Mouse (Mus musculus) heart, postnatal 10 days (tissue): Measurements from ENCODE around the gene Zfp385a. TPM values are rescaled to one million over a fixed set of nuclear protein-coding genes. Genes with fewer than 3 reads are reported as not detected.

Experiments
- DNase-seq, 2 experiments: peaks; one replicate each; pipeline ENCODE4 v3.0.0; 2021
- intact Hi-C: fragments of 180-260 bp; cut with DNase I; formaldehyde crosslinking; loops from one replicate; pipeline ENCODE4 v1.15.1; 2025
- microRNA-seq, 2 experiments: library from miRNA; unstranded; fragments of <30 nt; microRNA quantifications; one replicate each; pipeline ENCODE4 v1.2.0; 2022
- total RNA-seq, 2 experiments: library from RNA; stranded (reverse); gene quantifications; 2 replicates each; pipeline ENCODE4 v1.2.3; 2021

Zfp385a gene
- total RNA-seq, 2 experiments from 2014 or later = 24.3 to 26.2 TPM

DNA sequence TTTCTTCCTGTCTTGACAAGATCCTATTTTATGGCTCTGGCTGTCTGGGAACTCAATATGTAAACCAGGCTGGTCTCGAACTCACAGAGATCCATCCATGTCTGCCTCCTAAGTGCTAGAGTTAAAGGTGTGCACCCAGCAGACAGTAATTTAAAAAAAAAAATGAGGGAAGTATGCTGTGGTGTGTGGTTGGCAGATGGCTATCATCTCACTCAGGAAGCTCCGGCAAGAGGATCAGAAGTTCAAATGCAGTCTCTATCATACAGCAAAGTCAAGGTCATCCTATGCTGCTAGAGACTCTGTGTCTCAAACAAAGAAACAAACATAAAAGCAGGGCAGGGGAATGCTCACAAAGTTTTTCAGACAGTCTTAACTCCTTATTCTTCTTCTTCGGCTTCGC is 71.0 kb downstream of the Zfp385a start:
- no peak for DNase-seq
- intact Hi-C loops = no loop called here

DNA sequence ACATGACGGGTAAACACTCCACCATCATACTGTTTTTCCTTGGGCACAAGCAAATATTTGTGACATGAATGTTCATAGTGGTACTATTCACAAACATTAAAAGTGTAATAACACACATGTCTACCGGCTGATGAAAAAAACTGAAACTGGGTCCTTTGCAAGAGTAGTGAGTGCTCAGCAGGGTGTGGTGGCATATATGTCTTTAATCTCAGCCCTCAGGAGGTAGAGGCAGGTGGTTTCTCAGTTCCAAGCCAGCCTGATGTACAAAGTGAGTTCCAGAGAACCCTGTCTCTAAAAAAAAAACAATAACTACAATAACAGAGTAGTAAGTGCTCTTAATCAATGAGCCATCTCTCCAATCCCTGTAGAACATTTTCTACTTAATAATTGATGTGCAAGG is 75.1 kb downstream of the Zfp385a start:
- no peak for DNase-seq
- intact Hi-C loops = no loop called here

Small RNAs within 50 kb of the gene (microRNA-seq; reads per million reads assigned to microRNA genes)
- 137 to 182 reads per million in 2 experiments for gene Mir148b
- gene Mir6963 = 0.95 to 2.1 reads per million in 2 experiments

Other genes with a start within 250 kb of the Zfp385a start
- gene Smug1, start 173.0 kb downstream of the Zfp385a start, total RNA-seq = 10 to 100 TPM; 13.7 to 16.1 TPM
- gene Cbx5, start 100.3 kb downstream of the Zfp385a start, total RNA-seq = 10 to 100 TPM; 81.3 to 97.4 TPM
- gene Hnrnpa1, start 99.7 kb downstream of the Zfp385a start, total RNA-seq = 100 to 1,000 TPM; 299 to 318 TPM
- 1 to 10 TPM in 1 of 2 experiments, under 1 TPM in 1; 0.30 to 1.0 TPM for gene Nfe2, start 81.7 kb downstream of the Zfp385a start, total RNA-seq
- gene Copz1, start 67.4 kb downstream of the Zfp385a start, total RNA-seq = 10 to 100 TPM; 81.2 to 83.3 TPM
- gene Gpr84, start 29.5 kb downstream of the Zfp385a start, total RNA-seq = not detected
- gene Itga5, start 26.7 kb upstream of the Zfp385a start, total RNA-seq = 100 to 1,000 TPM in 1 of 2 experiments, 10 to 100 TPM in 1; 89.4 to 101 TPM
- gene Gtsf1, start 90.4 kb upstream of the Zfp385a start, total RNA-seq = under 1 TPM; 0.52 to 0.53 TPM
- gene Gtsf2, start 108.4 kb upstream of the Zfp385a start, total RNA-seq = not detected
- 1 to 10 TPM; 3.7 to 4.2 TPM for gene Nckap1l, start 113.7 kb upstream of the Zfp385a start, total RNA-seq
- 1 to 10 TPM; 2.7 to 2.8 TPM for gene Pde1b, start 162.9 kb upstream of the Zfp385a start, total RNA-seq
- 10 to 100 TPM; 14.8 to 18.0 TPM for gene Ppp1r1a, start 197.9 kb upstream of the Zfp385a start, total RNA-seq
- not detected for gene Glycam1, start 225.0 kb upstream of the Zfp385a start, total RNA-seq